Mouse (Mus musculus) left cerebral cortex, adult 9 months (tissue): ENCODE results near the gene Marcks.

Experiments
- DNase-seq, 2 experiments: peaks; one replicate each; pipeline ENCODE4 v3.0.0; 2022; ENCODE audit warnings: low spot score in 2 of 2

The Marcks gene

DNA sequence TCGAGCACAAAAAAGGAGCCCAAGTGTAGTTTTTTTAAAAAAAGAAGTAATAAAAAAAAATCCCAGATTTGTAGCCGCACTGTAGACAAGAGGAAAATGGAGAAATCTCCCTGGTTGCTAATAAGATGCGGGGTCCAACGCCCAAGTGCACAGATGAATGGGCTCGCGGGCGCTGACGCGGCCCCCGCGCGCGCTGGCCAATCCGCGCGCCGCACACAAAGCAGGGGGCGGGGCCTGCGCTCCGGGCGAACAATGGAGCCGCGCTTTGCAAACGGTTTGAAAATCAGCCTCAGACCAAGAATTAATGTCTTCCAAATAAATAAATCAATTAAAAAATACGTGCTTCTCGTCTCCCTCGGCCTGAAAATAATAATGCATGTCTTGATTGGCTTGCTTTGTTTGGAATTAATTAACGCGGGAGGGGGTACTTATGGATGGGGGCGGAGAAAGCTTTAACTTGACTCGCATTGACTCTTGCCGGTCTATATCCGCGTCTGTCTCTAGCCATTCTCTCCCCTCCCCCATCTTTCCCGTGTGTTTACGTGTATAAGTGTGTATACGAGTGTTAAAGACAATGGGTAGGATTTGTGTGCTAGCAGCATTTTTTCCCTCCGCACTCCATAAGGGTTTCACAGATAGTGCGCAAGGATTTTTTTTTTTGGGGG, at the start of gene Marcks:
Gene Marcks, minus strand, starts transcription at position 143 of the 665 bp plus-strand sequence.
- peak; percentile 66 to 86 for DNase-seq

GRCm38 (mm10) chr10:37177071-37177470, 38.4 kb upstream of the Marcks start:
- no peak for DNase-seq

GRCm38 (mm10) chr10:37172416-37172950, 33.8 kb upstream of the Marcks start:
- no peak for DNase-seq

DNA sequence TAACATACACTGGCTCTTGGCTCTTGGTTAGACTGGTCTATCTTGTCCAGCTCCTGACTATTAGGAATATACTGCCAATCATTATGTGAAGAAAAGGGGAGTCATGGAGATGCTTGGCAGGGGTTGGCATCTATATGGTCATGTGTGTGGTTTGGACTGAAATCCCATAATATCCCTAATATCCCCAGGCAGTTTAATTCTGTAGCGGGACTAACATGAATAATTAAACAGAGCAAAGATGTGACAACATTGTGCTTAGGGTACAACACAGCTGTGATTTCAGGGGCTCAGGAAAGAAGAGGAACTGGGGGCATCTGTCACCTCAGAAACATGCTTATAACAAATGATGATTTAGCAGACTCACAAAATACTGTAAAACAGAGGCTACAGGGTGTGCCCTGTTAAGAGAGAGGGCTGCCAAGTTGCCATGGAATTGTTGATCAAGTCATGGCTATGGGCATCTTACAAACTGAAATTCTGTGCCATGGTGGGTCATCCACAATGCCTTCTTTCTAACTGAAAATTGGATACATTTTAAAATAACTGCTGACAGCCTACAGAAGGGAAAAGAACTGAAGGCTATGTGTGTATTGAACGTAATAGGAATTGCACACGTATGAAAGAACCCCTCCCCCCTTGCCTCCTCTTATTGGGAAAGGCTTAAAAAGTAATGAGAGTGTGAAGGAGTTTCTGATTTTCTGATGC, 33.1 kb upstream of the Marcks start:
- no peak for DNase-seq

DNA sequence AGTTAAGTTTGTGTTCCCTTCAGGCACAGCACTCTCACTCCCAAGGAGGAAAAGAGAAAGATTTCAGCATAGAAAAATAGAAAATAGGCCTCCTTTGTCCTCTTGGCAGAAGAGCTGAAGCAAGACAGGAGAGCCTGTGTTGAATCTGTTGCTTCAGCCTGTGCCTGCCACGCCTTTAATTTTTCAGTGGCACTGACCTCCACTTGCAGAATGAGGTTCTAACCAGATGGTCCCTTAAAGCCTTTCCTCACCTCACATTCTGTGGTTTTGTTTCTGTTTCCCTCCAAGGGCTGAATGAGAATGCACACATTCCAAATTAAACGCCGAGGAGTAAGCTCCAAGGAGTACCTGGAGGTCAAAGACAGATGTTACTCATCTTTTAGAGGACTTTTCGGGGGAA, 32.2 kb upstream of the Marcks start:
- no peak for DNase-seq

- DNase-seq, result no peak
Measured at GRCm38 (mm10) chr10:37170466-37170865, 31.7 kb upstream of the Marcks start.

GRCm38 (mm10) chr10:37167527-37167926, 28.8 kb upstream of the Marcks start:
- DNase-seq, result no peak

GRCm38 (mm10) chr10:37159731-37160130, 21.0 kb upstream of the Marcks start:
- DNase-seq, result no peak

GRCm38 (mm10) chr10:37157156-37157555, 18.4 kb upstream of the Marcks start:
- DNase-seq, result no peak

- DNase-seq, result no peak
Measured at GRCm38 (mm10) chr10:37155131-37155530, 16.4 kb upstream of the Marcks start.

DNA sequence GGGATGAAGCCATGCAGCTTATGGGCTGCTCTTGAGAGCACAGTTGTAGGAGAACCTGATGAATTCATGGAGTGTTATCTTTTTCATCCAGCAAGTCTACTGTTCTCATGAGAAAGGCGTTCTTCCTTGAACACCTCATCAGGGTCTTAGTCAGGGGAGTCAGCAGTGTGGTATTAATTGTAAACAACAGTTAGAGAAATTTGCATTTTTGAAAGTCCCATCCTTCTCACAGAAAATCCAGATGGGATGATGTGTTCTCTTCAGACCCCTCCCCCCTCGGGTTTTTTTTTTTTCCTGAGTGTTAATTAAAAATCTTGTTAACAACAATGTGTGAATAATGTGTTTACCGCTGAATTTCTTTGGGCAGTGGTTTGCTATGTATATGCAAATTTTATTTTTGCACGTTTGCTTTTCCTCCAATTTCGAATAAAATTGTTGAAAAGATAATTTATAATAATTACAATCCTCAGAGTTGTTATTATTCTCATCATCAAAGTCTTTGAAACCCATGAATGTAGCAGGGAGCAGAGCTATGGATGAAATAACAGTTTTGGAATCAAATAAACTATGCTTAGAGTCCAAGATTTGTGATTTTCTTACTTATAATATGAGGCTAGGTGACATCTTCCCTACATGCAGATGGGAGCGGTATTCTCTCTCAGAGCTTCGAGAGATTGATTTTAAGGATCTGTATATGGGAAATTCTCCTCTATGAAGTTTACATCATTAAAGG, 13.0 kb upstream of the Marcks start:
- no peak for DNase-seq

- no peak for DNase-seq
Measured at GRCm38 (mm10) chr10:37148016-37148415, 9.3 kb upstream of the Marcks start.

DNA sequence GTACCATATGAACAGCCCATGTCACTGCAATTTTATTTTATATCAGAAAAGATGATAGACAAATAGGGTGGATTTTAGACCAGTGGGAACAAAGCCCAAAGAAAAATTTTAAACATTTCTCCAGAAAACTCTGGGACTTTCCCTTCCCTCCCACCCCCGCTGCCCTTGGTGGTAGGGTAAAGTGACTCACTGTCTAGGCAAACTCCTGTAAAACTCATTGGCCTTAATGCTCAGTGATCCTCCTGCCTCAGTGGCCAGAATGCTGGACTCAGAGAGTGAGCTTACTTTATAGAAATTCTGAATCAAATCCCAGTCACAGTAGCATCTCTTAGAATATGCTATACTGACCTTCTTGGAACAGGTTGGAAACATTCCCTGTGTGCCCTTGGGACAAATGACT, 6.7 kb upstream of the Marcks start:
- DNase-seq, result no peak

DNA sequence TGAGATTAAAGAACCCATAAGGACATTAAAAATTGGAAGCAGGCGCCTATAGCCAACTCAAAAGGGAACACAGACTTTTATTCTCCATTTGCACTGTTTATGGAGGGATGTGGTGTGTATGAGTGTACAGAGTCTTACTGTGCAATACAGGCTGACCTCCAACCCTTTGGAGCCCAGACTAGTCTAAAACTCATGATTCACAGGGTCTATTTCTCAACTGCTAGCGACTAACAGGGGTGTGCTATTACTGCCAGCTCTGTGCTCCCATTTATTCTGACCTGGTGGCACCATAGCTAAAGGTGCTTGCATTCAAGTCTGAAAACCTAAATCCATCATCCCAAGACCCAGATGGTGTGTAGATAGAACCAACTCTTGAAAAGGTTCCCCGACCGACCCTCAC, 2.9 kb upstream of the Marcks start:
- DNase-seq, result no peak

DNA sequence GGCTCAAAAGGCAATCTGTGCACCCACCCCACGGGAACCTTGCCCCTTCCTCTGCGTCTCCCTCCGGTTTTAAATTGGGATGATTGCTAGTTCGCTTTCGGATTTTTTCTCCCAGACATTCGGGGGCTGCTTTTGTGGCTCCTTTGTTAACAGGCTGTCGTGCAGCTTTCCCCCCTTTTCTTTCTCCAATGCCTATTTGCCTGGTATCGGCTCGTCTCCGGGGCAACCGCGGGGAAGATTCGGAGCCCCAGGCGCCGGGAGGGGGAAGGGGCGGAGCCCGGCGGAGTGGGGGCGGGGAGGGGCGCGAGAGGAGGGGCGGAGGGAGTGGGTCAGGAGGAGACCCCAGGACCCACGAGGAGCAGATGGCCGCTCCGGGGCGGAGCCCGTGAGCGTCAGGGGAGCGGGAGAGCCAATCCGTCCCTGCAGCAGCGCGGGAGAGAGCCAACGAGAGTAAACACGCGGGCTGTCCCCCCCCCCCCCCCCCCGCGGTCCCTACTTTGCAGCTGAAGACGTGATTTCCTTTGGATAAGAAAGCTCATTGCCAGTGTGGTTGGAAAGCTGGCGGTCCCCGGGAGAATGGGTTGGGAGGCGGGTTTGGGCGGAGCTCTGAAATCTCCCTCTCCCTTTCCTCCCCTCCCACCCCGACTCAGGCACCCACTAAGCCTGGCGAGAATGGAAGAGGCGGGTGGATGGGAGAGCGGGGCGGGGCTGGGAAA, 2.2 kb upstream of the Marcks start:
- DNase-seq, result peak; percentile 70 to 87

- peak in 1 of 2 experiments; percentile 49 for DNase-seq
Measured at GRCm38 (mm10) chr10:37140166-37140735, 1.5 kb upstream of the Marcks start.

DNA sequence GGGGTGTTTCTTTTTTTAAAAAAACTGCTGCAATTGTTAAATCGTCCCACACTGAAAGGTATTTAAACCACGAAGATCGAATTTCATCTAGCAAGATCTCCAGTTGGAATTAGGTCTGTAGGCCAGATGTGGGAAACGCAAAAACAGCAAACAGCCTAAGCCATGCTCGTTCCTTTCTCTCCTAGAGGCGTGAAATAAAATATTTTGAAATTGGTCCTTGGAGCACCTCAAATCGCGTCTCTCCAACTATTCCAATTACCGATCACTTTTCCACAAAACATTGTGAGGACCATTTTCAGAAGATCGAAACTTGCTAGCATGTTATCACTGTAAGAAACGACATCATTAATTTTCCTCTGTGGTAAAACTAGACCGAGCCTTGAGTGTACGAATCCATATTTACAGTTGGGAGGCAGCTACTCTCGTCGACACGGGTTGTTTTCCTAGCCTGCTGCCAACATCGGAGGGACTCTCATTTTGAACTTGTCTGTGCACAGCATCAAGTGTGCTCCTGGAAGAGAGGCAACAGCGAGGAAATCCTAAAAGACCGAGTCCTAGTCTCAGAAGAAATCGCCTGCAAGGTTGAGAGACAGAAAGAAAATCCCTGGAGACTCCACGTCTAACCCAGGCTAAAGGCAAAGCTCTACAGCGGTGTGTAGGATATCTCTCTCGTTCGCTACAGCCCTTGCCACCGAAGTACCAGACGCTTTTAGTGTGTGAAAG, 884 bp upstream of the Marcks start:
- peak in 1 of 2 experiments; percentile 24 for DNase-seq

DNA sequence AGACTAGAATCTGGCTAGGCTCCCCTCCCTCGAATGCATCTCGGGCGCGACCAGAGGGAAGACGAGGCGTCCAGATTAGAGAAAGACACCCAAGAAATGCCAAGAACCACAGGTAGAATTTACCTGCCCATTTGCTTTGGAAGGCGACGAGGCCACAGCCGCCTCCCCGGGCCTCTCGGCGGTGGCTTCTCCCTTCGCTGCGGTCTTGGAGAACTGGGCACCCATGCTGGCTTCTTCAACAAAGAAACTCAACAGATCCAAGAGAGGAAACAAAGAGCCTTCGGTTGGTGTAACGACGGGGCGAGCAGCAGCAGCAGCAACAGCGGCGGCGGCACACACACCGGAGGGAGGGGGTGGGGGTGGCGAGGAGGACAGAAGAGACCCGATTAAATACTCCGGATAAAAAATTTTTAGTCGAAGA, 399 bp downstream of the Marcks start:
- DNase-seq, result peak in 1 of 2 experiments; percentile 36

DNA sequence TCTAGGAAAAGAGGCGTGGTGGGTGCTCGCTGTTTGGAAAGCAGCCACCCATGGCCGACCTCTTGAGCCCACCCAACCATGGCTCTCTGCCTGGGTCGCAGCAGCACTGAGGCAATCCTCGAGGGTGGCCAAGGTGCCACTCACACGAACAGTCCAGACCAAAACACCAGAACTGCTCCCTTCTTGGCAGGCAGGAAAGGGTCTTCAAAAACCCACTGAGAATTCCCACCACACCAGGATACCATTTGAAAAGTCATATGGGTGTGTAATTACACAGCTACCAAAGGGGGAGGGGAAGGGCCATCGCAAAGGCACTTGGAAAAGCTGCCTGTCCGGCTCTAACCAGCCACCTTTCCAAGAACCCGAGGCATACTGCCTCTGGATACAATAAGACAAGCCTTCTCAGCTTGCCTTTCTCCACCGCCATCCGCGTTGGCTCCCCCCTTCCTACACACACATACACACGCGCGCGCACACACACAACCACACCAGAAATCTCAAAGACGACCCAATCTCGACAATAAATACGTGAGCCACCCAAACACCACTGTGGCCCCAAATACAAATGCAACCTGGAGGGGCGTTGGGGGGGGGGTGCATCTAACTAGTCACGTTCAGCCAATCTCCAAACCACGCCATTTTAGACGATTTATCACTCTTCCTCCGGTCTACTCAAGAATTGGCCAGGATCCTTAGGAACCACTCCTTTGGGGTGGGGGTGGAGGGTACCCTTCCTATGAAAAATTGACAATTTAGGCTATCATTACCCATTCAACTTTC, 999 bp downstream of the Marcks start:
- peak; percentile 23 to 70 for DNase-seq

DNA sequence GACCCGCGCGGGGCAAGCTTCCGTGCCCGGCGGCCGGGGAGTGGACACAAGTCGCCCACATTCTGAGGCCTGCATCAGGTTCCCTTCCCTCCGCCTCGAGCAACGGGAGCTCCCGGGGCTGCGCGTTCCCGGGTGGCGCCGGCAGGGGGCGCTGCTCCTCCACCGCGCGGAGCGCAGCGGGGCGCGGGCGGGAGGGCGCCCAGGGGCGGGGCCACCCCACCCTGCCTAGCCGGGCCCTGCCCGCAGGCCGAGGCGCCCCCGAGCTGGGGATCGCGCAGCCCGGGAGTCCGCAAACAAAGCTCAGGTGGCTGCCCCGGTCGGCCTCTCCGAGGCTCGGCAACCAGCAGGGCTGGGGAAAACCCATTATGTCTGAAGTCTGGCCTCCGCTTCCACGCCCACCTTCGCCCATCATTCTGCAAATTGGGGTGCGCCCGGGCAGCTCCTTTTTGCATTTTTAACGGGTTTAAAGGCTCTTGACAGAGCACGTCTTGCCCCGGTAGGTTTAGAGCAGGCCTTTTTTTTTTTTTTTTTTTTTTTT, 1.7 kb downstream of the Marcks start:
- DNase-seq, result peak; percentile 53 to 89
